Mouse (Mus musculus) frontal cortex, postnatal 36 days (tissue): ENCODE data around the gene Irak2.
A peak's percentile ranks its signal among the peaks of the same experiment; 100 is the strongest.
"Not testable (repeated sequence)": the region's sequence is repeated elsewhere in the genome, so short reads cannot be mapped to it uniquely, and the experiment has no call there.

ENCODE experiments used
- DNase-seq, 2 experiments: peaks; one replicate each; pipeline ENCODE4 v3.0.0; 2022; ENCODE audit warnings: low spot score in 2 of 2

Irak2 gene

DNA sequence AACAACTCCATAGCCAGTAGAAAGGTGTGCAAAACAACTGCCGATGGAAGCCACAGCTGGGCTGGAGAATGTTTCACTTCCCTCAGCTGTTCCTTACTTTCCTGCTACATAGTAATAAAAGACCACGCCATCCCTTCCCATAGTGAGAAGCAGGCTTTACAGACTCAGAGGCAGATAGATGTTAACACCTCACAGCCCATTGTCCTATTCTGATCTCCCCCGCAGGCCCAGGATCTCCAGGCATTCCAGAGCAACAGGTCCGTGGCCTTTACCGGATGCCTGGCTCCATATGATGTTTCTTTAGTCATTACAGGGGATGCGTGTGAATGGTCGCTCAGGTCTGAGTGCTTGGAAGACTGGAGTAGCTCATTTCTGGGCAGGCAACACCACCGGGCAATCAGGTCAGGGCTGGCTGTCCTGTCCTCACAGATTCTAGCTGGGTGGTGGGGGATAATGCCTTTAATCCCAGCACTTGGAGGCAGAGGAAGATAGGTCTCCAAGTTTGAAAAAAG is 29.4 kb downstream of the Irak2 start:
- DNase-seq = no peak

DNA sequence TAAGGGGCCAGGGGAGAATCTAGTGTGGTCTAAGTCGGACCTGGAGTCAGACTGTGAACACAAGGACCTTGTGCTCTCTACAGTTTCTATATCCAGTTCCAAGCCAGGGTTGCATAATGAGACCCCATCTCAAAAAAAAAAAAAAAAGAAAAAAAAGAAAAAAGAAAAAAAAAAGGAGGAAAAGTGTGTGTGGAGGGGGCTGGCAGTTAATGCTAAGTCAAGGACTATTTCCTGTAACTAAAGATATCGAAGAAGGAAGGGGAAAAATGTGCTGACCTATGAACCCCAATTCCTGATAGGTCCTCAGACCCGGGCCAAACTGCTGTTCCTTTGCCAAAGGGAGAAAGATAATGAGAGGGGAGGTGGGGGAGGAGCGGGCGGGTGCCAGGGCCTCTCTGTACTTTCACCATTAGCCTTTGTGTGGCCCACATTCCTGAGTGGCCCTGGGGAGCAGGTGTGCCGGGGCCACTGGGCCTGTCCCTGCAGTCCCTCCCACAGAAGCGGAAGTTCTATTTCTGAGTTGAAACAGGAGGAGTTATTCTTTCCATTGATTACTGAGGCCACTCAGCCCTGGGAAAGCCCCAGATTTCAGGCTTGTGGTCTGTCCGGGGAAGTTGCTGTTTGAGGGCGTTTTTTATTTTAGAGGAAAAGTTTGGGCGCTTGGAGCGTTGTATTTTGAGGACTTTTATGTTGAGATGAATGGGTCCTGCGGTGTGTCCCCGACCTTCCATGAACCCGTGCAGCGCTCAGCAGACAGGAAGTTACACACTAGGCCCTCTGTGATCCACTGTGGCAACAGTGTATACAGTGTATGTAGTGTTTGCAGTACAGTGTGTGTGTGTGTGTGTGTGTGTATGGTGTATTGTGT is 30.3 kb downstream of the Irak2 start:
- no peak for DNase-seq

DNA sequence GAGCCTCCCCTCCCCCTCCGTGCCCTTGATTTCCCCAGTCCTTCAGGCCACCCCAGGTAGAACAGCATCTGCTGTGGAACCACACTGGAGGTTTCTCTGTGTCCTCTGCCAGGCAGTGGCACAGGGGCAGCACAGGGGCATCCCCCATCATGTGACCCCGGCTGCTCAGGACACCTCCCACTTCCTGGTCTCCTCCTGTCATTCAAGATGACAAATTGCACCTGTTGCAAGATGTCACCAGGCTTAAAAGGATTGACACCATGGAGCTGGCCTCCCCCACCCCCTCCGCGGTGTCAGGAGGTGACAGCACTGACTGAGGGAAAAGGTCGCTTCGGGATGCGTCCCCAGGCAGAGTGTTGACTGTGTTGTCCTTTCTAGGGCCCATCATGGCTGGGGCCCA is 31.6 kb downstream of the Irak2 start:
- DNase-seq = no peak

DNA sequence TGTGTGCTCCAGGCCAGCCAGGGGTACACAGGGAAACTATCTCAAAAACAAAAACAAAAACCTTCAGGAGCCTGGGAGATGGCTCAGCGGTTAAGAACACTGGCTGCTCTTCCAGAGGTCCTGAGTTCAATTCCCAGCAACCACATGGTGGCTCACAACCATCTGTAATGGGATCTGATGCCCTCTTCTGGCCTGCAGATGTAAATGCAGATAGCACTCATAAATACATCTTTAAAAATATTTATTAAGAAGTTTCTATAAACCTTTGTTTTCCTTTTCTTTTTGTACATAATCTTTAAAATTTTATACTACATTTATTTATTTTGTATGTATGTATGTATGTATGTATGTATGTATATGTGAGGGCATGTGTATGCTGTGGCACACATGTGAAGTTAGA is 33.8 kb downstream of the Irak2 start:
- DNase-seq = not testable (repeated sequence)

DNA sequence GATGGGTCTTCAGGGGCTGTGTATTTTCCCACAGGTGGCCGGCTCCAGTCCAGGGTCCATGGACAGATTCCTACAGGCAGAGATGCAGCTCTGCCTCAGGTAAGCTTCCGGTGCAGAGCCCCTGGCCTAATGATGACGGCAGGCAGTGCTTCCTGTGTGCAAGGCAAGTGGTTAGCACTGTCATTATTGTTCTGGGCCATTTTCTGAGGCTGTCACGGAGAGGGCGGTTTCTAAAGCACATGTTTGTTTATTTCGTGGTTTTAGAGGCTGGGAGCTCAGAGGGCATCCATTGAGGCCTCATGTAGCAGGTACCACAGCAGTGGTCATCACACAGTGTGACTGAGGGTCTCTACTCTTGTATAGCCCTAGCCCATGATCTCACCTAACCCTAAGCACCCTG is 34.7 kb downstream of the Irak2 start:
- no peak for DNase-seq

DNA sequence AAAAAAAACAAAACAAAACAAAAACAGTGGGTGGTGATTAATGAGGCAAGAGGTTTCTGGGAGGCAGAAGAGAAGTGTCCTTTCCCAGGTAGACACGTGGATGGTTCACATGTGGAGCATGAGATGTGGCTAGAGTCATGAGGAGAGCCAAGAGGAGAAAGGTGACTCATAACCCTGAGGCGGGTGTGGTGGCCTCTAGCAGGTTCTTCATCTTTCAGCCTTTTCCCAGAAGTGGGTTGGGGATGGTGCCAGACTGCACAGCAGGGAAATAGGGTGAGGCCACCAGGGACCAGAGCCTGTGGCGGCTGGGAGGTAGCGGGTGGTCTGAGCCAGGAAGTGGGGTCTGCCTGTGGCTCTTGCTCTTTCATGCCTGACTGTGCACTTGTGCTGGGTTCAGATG is 37.0 kb downstream of the Irak2 start:
- DNase-seq = no peak

DNA sequence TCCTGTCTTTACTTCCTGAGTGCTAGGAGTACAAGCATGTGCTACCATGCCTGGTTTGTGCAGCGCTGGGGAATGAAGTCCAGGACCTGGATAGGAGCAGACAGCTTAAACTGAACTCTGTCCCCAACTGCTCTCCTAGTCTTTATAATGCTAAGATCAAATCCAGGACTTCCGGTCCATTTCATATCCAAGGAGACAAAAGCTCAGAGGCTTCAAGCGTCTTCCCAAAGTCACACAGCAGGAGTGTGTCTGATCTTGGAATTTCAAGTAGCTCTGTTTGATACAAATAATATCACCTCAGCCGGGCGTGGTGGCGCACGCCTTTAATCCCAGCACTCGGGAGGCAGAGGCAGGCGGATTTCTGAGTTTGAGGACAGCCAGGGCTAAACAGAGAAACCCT is 37.7 kb downstream of the Irak2 start:
- no peak for DNase-seq

DNA sequence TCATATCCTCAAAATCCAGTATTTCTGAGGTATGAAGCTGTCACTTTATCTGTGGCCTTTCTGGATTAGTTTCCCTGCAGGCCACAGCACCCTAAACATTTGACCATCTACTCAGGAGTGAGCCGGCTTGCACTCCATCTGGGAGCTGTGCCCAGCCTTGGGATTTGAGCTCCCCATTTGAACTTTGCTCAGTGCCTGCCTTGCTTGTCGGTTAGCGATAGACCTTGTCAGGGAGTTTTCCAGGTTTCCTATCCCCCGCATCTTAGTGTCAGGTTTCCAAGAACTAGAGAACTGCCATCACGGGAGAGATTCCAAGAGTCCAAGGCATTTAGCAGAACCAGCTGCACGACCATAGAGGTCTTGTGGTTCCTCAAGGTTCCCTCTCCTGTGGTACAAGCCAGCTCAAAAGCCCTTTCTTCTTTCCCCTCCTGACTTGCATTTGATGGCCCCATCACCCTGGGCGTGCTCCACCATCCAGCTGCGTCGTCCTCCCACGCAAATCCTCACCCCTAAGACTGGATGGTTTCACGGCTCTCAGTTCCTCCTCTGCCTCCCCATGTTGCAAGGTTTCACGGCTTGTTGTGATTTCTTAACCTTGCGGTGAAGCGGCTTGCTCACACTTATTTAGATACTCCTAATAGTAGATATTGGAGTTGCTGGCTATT is 38.9 kb downstream of the Irak2 start:
- no peak for DNase-seq

DNA sequence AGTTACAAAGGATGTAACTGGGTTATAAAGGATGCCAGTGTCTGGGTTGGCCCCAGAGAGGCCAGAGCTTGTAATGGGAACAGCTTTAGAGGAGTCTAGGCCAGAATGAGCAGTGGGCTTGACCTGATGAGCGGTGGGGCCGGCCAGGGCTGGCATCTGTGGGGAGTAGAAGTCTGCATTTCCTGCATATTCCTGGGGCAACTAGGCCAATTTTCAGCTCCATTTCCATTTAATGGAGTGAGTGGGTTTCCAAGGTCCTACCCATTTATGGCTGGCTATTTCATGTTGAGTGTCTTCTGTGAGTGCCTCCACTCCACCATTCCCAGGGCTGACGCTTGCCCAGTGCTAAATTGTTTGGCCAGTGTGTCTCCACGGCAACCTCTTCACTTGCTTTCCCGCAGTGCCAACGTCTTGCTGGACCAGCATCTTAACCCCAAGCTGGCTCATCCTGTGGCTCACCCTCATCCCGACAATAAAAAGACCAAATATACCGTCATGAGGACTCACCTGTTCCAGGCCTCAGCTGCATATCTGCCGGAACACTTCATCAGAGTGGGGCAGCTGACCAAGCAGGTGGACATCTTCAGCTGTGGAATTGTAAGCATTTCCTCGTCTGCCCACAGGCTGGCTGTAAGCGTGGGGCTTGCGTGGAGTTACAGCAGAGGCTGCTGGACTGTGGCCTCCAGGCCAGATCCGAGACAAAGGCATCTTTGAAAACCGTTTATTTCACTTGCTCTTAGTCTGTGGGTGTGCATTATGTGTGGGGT is 40.2 kb downstream of the Irak2 start:
- peak in 1 of 2 experiments; percentile 50 for DNase-seq

DNA sequence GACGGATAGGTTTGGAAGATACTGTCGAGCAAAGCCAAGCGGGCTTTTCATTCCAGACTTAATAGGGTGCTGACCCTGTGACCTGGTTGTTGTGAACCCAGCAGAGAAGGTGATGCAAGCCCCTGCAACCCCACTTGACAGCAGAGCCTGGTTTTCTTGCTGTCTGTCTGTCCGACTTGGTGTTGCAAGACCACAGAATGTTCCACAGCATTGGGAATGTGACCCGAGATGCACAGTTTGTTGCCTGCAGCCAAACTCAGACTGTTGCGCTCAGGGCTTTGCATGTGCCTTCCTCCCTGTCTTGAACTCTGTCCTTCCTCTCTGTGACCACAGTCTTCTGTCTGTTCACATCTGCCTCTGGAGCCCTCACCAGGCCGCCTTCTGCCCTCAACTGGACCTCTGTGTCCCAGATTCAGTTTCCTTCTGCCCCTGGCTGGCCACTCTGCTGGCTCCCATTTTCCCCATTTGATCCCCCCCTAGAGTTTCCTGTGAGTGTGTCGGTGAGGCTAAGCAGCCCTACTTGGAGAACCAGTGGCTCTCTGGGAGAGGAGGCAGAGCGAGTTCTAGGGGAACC is 41.8 kb downstream of the Irak2 start:
- DNase-seq = no peak

DNA sequence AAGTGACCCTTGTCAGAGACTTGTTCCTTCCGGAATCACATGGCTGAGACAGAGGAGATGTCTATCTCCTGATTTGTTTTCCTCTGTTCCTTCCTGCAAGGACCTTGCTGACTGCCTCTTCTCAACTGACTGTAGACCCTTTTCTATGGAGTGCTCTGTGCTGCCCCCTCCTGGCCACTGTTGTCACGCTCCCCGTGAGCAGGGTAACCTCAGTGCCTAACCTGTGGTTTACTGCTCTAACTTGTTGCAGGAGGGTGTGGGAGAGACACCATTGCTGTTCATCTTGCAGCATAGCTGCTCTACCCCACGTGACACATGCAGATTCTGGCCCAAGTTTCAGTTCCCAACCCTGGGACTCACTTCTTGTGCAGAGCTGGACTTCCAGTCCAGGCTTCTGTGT is 43.0 kb downstream of the Irak2 start:
- DNase-seq = peak; percentile 78 to 83

DNA sequence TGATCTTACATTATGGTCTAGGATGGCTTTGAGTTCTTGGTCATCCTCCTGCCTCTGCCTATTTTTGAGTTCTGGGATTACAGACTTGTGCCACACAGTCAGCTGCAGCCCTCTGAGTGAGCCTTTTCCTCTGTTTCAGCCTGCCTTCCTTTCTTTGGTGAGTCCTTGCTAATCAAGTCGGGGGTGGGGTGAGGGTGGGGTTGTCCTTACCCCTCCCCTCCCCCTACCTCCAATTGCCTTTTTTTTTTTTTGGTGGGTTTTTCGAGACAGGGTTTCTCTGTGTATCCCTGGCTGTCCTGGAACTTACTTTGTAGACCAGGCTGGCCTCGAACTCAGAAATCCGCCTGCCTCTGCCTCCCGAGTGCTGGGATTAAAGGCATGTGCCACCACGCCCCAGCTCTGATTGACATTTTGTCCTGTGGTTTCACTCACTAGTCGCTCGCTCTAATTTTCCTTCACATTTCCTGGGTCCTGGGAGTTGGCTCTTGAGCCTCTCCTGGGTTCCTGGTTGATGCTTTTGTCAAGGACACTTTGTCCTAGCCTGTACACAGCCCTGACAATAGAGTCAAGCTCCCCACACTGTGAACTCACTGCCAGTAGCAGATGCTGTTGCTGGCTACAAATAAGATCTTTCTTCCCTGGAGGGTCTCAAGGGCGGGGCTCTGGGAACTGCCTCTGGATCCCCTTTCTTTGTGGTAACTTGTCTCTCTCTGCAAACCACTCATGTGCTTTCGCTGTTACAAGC is 45.0 kb downstream of the Irak2 start:
- no peak for DNase-seq

DNA sequence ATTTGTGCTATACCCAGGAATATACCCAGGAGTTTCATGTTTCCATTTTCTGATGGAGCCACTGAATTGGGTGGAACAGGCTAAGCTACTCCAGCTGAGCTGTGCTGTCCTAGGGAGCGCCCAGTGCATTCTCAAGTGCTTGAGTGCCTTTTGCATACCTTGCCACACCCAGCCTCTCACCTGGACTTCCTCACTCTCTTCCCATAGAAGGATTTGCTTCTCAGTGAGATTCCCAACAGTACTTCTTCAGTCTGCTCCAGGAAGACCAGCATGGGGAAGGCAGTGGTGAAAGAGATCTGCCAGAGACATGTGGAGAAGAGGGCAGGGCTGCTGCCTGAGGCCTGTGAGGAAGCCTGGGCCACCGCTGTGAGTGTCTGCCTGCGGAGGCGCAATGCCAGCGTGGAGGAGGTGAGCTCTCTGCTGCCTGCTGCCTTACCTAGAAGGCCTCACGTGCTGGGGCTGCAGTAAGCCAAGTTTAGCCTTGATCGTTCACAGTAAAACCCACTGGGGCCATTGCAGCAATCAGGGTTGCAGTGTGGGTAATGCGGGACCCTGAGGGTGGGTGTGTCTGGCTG is 48.4 kb downstream of the Irak2 start:
- no peak for DNase-seq

DNA sequence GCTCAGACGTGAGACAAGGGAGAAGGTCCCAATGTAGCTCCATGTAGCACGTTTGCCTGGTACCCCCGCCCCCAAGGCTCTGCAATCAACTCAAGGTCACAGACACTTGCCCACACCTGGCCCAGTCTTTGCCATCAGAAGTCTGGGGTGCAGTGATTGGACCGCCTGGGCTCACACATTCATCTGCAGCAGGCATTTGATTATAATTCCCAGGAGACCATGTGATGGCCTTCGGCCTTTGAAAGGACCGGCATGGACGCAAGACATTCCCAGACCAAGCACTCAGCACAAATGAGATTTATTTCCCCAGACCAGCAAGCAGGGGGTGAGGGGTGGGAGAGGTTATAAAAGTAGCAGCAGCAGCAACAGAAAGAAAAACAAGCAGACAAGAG is 51.7 kb downstream of the Irak2 start:
- DNase-seq = no peak

DNA sequence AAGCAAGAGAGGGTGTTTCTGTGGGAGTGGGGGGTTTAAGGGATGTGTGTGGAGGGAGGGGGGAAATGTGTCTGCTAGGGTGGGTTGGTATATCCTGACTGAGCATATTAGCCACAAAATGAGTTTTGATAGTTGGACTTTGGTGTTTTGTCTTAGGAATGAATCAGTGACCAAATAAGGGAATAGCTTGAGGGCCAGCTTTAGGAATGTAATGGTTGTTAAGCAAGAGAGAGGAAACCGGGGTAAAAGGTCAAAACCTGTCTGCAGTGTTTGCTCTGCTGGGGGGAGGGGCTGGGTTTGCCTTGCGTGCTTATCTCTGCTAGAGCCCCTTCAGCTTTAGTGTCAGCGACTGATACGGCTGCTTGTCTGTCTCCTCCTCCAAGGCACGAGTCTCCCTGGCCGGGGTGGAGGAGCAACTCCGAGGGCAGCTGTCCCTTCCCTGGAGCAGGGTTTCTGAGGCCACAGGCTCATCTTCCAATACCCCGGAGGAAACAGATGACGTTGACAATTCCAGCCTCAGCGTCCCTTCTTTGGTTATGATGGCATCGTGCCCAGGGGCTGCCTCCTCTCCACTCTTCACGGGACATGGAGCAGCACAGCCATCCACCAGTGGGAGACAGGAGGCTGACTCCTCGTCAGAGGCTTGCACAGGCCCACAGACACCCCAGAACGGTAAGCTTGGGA is 52.3 kb downstream of the Irak2 start:
- DNase-seq = no peak

DNA sequence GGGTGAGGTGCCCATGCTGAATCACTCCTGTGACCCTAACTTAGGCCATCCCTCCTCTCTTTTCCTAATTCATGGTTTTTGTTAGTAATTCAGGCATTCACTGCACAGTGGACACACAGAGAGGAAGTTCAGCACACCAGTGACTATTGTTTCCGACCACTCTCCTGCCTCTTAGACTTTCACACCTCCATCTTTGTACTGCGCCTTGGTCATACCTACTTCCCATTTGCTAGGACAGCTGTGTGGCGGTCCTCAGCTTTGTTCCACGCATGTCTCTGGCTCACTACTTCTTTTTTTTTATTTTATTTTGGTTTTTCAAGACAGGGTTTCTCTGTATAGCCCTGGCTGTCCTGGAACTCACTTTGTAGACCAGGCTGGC is 52.8 kb downstream of the Irak2 start:
- DNase-seq = no peak

DNA sequence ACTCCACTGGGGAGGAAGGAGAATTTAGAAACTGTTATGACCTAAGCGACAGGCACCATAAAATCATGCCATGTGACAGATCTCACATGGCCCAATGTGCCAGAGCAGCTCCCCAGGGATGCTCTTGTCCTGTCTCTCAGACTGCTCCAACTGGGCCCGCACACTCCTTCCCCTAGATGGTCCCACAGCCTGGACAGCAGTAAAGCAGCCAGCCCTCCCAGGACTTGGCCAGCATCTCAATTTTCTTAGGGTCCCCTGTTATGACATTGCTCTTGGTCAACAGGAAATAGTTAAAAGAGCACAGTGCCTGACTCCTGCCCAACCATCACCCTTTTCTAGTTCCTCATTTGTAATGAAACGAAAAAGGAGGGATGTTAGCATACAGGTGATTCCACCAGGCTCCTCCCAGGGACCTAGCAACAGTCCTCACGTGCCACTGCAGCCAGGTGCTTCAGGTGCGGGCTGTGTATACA is 54.4 kb downstream of the Irak2 start:
- no peak for DNase-seq

DNA sequence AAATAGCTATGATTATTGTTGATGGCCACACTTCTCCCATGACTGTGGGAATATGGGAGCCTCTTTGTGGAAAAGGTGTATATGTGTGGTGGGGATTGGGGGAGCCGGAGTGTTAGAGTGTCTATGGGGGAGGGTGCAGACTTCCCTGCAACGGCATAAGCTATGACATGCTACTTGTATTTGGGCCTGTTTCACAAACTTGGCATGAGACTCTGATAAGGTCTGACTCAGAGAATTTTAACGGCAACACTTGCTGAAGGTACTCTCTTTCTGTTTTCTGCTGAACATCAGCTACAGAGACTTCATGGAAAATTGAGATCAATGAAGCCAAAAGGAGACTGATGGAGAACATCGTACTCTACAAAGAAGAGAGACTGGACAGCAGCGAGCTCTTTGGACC is 55.1 kb downstream of the Irak2 start:
- no peak for DNase-seq

DNA sequence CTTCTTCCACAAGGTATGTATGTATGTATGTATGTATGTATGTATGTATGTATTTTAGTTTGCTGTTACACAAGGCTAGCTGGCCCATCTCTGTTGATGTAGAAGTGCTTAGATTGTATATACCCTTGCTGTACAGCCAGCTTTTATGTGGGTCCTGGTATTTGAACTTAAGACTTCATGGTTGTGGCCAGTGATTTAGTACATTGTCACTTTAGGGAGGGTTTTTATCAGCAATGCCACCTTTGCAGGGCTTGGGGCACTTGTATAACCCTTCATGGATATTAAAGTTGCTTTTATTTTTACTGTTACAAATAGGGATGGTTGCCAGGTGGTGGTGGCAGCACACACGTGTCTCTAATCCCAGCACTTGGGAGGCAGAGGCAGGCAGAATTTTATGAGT is 56.9 kb downstream of the Irak2 start:
- DNase-seq = no peak

DNA sequence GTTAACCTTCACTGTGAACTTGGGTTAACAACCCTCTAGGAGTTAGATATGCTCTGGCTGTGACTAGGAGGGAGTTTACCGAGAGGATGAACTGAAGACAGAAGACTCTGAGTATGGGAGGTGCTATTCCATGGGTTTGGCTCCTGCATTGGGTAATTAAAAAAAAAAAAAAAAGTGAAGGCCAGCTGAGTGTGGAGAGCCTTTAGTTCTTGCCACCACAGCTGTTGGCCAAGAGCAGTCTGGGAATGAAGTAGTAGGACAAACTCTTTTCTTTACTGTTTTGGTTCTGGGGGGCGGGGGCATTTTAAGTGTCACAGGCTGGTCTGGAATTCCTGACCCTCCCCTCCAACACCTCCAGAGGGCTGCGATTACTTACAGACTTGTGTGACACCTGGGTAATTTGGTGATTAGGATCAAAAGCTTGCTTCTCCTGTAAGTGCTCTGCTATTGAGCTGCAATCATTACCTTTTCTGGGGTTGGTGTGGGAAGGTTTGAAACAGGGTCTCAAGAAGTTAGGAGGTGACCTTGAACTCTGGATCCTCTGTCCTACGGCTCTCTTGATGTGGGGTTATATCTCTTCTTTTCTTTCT is 57.6 kb downstream of the Irak2 start:
- no peak for DNase-seq
